Mouse (Mus musculus): ENCODE measurements around the gene Tomm34.

GRCm38 (mm10) chr2:164111546-164111945 is 40.6 kb upstream of the Tomm34 start:
- TF ChIP-seq POLR2A (IDR thresholded peaks at IDR 0.05; ENCODE audit: low read depth, low read length) (no peak), CTCF (conservative IDR thresholded peaks at IDR 0.05; ENCODE audit: insufficient read depth, insufficient read length, low read depth, low read length) (no peak)

All from kidney, adult 2 months (tissue).